Mouse (Mus musculus) frontal cortex, adult 2 months (tissue): ENCODE measurements at regions not wholly inside any gene's neighbourhood (a gene's known extent, or its start where the extent isn't known, plus 50 kb on each side); places are given as distances from the start of the nearest gene placed in this dataset.
"Not testable (repeated sequence)": the region's sequence is repeated elsewhere in the genome, so short reads cannot be mapped to it uniquely, and the experiment has no call there.

Experiments
- DNase-seq, 2 experiments: peaks; one replicate each; pipeline ENCODE4 v3.0.0; 2022; ENCODE audit warnings: low spot score in 1 of 2; ENCODE audit errors: extremely low spot score in 1 of 2

- DNase-seq, result peak in 1 of 2 experiments; percentile 31
Observed at GRCm38 (mm10) chr3:50652265-50652664, 208.9 kb upstream of the Slc7a11 start.

GRCm38 (mm10) chr3:50643068-50643467, 199.7 kb upstream of the Slc7a11 start:
- no peak for DNase-seq

- DNase-seq, result peak in 1 of 2 experiments; percentile 17
Observed at GRCm38 (mm10) chr3:50639907-50640323, 196.5 kb upstream of the Slc7a11 start.

- no peak for DNase-seq
Observed at GRCm38 (mm10) chr3:50634457-50635075, 191.2 kb upstream of the Slc7a11 start.

GRCm38 (mm10) chr3:50631286-50631685, 187.9 kb upstream of the Slc7a11 start:
- DNase-seq, result no peak

GRCm38 (mm10) chr3:50628092-50628696, 184.8 kb upstream of the Slc7a11 start:
- DNase-seq, result no peak

GRCm38 (mm10) chr3:50621176-50621575, 177.8 kb upstream of the Slc7a11 start:
- DNase-seq, result not testable (repeated sequence)

- no peak for DNase-seq
Observed at GRCm38 (mm10) chr3:50619061-50619460, 175.6 kb upstream of the Slc7a11 start.

- DNase-seq, result no peak
Observed at GRCm38 (mm10) chr3:50615384-50616285, 172.2 kb upstream of the Slc7a11 start.

- peak; percentile 50 to 62 for DNase-seq
Observed at GRCm38 (mm10) chr3:50613011-50613410, 169.6 kb upstream of the Slc7a11 start.

- no peak for DNase-seq
Observed at GRCm38 (mm10) chr3:50609341-50610012, 166.1 kb upstream of the Slc7a11 start.

GRCm38 (mm10) chr3:50607736-50608135, 164.3 kb upstream of the Slc7a11 start:
- DNase-seq, result no peak

GRCm38 (mm10) chr3:50606986-50607385, 163.6 kb upstream of the Slc7a11 start:
- DNase-seq, result no peak

GRCm38 (mm10) chr3:50605750-50606149, 162.3 kb upstream of the Slc7a11 start:
- no peak for DNase-seq

- DNase-seq, result no peak
Observed at GRCm38 (mm10) chr3:50603182-50603581, 159.8 kb upstream of the Slc7a11 start.

- DNase-seq, result no peak
Observed at GRCm38 (mm10) chr3:50595732-50596131, 152.3 kb upstream of the Slc7a11 start.

- DNase-seq, result no peak
Observed at GRCm38 (mm10) chr3:50584323-50584722, 140.9 kb upstream of the Slc7a11 start.

GRCm38 (mm10) chr3:50583475-50583874, 140.1 kb upstream of the Slc7a11 start:
- no peak for DNase-seq

- no peak for DNase-seq
Observed at GRCm38 (mm10) chr3:50574388-50574787, 131.0 kb upstream of the Slc7a11 start.

GRCm38 (mm10) chr3:50570027-50570426, 126.6 kb upstream of the Slc7a11 start:
- DNase-seq, result no peak

GRCm38 (mm10) chr3:50569565-50569964, 126.2 kb upstream of the Slc7a11 start:
- peak; percentile 14 to 43 for DNase-seq
